Mouse (Mus musculus) forebrain, embryonic 13.5 days (tissue): ENCODE measurements around the gene Gm20481. TPM values are rescaled to one million over a fixed set of nuclear protein-coding genes. Genes with fewer than 3 reads are reported as not detected.
"Not testable (repeated sequence)": the region's sequence is repeated elsewhere in the genome, so short reads cannot be mapped to it uniquely, and the experiment has no call there.

Experiments used
- ATAC-seq: fragments of 200-750 bp; cut with Nextera tagmentation; 2 replicates; pipeline ENCODE4 v1.8.0; 2017
- H3K27ac ChIP-seq: fragments of 300-500 bp; sonication (generic); 2 replicates; pipeline ENCODE4 v1.5.1; 2015; ENCODE audit warnings: inconsistent platforms, mild to moderate bottlenecking, moderate library complexity
- H3K27me3 ChIP-seq: fragments of 300-500 bp; sonication (generic); 2 replicates; pipeline ENCODE4 v1.6.1; 2015; ENCODE audit warnings: mild to moderate bottlenecking, inconsistent platforms
- H3K36me3 ChIP-seq: fragments of 300-500 bp; sonication (generic); 2 replicates; pipeline ENCODE4 v1.6.1; 2015; ENCODE audit warnings: mild to moderate bottlenecking, inconsistent platforms; ENCODE audit not compliant: poor library complexity, severe bottlenecking
- H3K4me1 ChIP-seq: fragments of 300-500 bp; sonication (generic); 2 replicates; pipeline ENCODE4 v1.6.1; 2015; ENCODE audit warnings: inconsistent platforms
- H3K4me2 ChIP-seq: fragments of 300-500 bp; sonication (generic); 2 replicates; pipeline ENCODE4 v1.6.1; 2015; ENCODE audit warnings: inconsistent platforms, mild to moderate bottlenecking, moderate library complexity
- H3K4me3 ChIP-seq: fragments of 300-500 bp; sonication (generic); 2 replicates; pipeline ENCODE4 v1.5.1; 2015; ENCODE audit warnings: mild to moderate bottlenecking, inconsistent platforms
- H3K9ac ChIP-seq: fragments of 300-500 bp; sonication (generic); 2 replicates; pipeline ENCODE4 v1.6.1; 2015; ENCODE audit warnings: mild to moderate bottlenecking, inconsistent platforms
- H3K9me3 ChIP-seq: fragments of 300-500 bp; sonication (generic); replicated peaks from 2 replicates; pipeline ENCODE4 v1.6.1; 2016; ENCODE audit warnings: inconsistent platforms
- WGBS: fragments of 180-500 bp; shearing (Covaris S2); methylation state at CpG from one replicate; pipeline ENCODE4 v1.1.7; 2015; 5-methylcytosine and 5-hydroxymethylcytosine counted together
- polyA plus RNA-seq: library from polyadenylated mRNA; unstranded; fragments of >200 nt; fragmentation: Nextera tagmentation; extraction: Ambion mirVana; gene quantifications from 2 replicates; pipeline ENCODE4 v1.2.1, GENCODE M21; 2015

Gene Gm20481
- polyA plus RNA-seq, 1 experiment from 2014 or later: not detected

- Histone ChIP-seq H3K27ac (peak overlapping the region; percentile 98), H3K4me2 (peak overlapping the region; percentile 100), H3K36me3 (peaks cover 51% of the 10 kb centered on the region), H3K4me1 (peaks cover 56% of the 10 kb centered on the region), H3K4me3 (peak overlapping the region; percentile 94), H3K9ac (peak overlapping the region; percentile 97), H3K9me3 (no peaks in the 10 kb centered on the region), H3K27me3 (no peaks in the 10 kb centered on the region)
- ATAC-seq: no peak
- under 1% methylated on average over 35 of the region's 35 CpGs for WGBS
Measured at GRCm38 (mm10) chr17:35001452-35002152, 31.9 kb downstream of the Gm20481 start.

- H3K36me3 ChIP-seq: peaks cover 52% of the 10 kb centered on the region
- no peaks in the 10 kb centered on the region for H3K27me3 ChIP-seq
- peaks cover 49% of the 10 kb centered on the region for H3K4me1 ChIP-seq
- no peaks in the 10 kb centered on the region for H3K9me3 ChIP-seq
- ATAC-seq: no peak
- peak overlapping the region; percentile 97 for H3K9ac ChIP-seq
- H3K27ac ChIP-seq: peak overlapping the region; percentile 98
- peak overlapping the region; percentile 100 for H3K4me2 ChIP-seq
- peak overlapping the region; percentile 94 for H3K4me3 ChIP-seq
- 7% methylated on average over 12 of the region's 12 CpGs for WGBS
Measured at GRCm38 (mm10) chr17:35002153-35002865, 32.6 kb downstream of the Gm20481 start.

GRCm38 (mm10) chr17:35003022-35003838 is 33.5 kb downstream of the Gm20481 start:
- Histone ChIP-seq H3K36me3 (peaks cover 52% of the 10 kb centered on the region), H3K4me3 (peak overlapping the region; percentile 94), H3K9ac (peak overlapping the region; percentile 97), H3K4me2 (peak overlapping the region; percentile 100), H3K4me1 (peaks cover 41% of the 10 kb centered on the region), H3K9me3 (no peaks in the 10 kb centered on the region), H3K27me3 (no peaks in the 10 kb centered on the region), H3K27ac (0 out of 2 replicates have a peak overlapping the region, but pooled peaks have one; percentile 98)
- 76% methylated on average over 9 of the region's 9 CpGs for WGBS
- no peak for ATAC-seq

GRCm38 (mm10) chr17:35004075-35004717 is 34.5 kb downstream of the Gm20481 start:
- Histone ChIP-seq H3K4me3 (no peak overlapping the region), H3K9me3 (no peaks in the 10 kb centered on the region), H3K9ac (no peak overlapping the region), H3K4me1 (peaks cover 31% of the 10 kb centered on the region), H3K27me3 (no peaks in the 10 kb centered on the region), H3K4me2 (no peak overlapping the region), H3K27ac (no peak overlapping the region), H3K36me3 (peaks cover 52% of the 10 kb centered on the region)
- WGBS: 95% methylated on average over 17 of the region's 17 CpGs
- ATAC-seq: no peak

GRCm38 (mm10) chr17:35005158-35005557 is 35.4 kb downstream of the Gm20481 start:
- H3K4me3 ChIP-seq: no peak overlapping the region
- H3K27ac ChIP-seq: no peak overlapping the region
- peaks cover 22% of the 10 kb centered on the region for H3K4me1 ChIP-seq
- no peak overlapping the region for H3K4me2 ChIP-seq
- ATAC-seq: no peak
- no peaks in the 10 kb centered on the region for H3K9me3 ChIP-seq
- WGBS: 94% methylated on average over 10 of the region's 10 CpGs
- H3K36me3 ChIP-seq: peaks cover 61% of the 10 kb centered on the region
- 0 out of 2 replicates have a peak overlapping the region, but pooled peaks have one; percentile 5 for H3K9ac ChIP-seq
- H3K27me3 ChIP-seq: no peaks in the 10 kb centered on the region

GRCm38 (mm10) chr17:35005902-35006301 is 36.2 kb downstream of the Gm20481 start:
- not testable (repeated sequence) for H3K27me3 ChIP-seq, ATAC-seq, H3K27ac ChIP-seq, H3K4me3 ChIP-seq, H3K4me2 ChIP-seq, H3K9me3 ChIP-seq
- Histone ChIP-seq H3K36me3 (peaks cover 68% of the 10 kb centered on the region), H3K9ac (0 out of 2 replicates have a peak overlapping the region, but pooled peaks have one; percentile 5), H3K4me1 (peaks cover 21% of the 10 kb centered on the region)
- WGBS: 98% methylated on average over 4 of the region's 5 CpGs

GRCm38 (mm10) chr17:35007387-35007991 is 37.8 kb downstream of the Gm20481 start:
- 96% methylated on average over 7 of the region's 7 CpGs for WGBS

GRCm38 (mm10) chr17:35009586-35009985 is 39.9 kb downstream of the Gm20481 start:
- H3K36me3 ChIP-seq: peaks cover 98% of the 10 kb centered on the region
- H3K4me2 ChIP-seq: no peak overlapping the region
- ATAC-seq: no peak
- H3K4me3 ChIP-seq: no peak overlapping the region
- no peak overlapping the region for H3K9ac ChIP-seq
- H3K9me3 ChIP-seq: no peaks in the 10 kb centered on the region
- H3K27ac ChIP-seq: no peak overlapping the region
- WGBS: 82% methylated on average over 7 of the region's 7 CpGs
- H3K4me1 ChIP-seq: no peaks in the 10 kb centered on the region
- no peaks in the 10 kb centered on the region for H3K27me3 ChIP-seq

More at GRCm38 (mm10) chr17:35007387-35007991, 37.8 kb downstream of the Gm20481 start:
- Histone ChIP-seq H3K4me3 (no peak overlapping the region), H3K9ac (no peak overlapping the region), H3K4me2 (no peak overlapping the region), H3K9me3 (no peaks in the 10 kb centered on the region), H3K27ac (no peak overlapping the region), H3K27me3 (no peaks in the 10 kb centered on the region), H3K36me3 (peaks cover 84% of the 10 kb centered on the region), H3K4me1 (peaks cover 10% of the 10 kb centered on the region)
- ATAC-seq: no peak

GRCm38 (mm10) chr17:35011440-35011839 is 41.7 kb downstream of the Gm20481 start:
- Histone ChIP-seq H3K9ac (no peak overlapping the region), H3K36me3 (peaks cover 99% of the 10 kb centered on the region), H3K27ac (no peak overlapping the region), H3K4me2 (no peak overlapping the region), H3K4me3 (no peak overlapping the region), H3K9me3 (no peaks in the 10 kb centered on the region), H3K27me3 (no peaks in the 10 kb centered on the region), H3K4me1 (peaks cover 5% of the 10 kb centered on the region)
- no peak for ATAC-seq
- 93% methylated on average over 8 of the region's 8 CpGs for WGBS

GRCm38 (mm10) chr17:35012430-35012829 is 42.7 kb downstream of the Gm20481 start:
- Histone ChIP-seq H3K9ac (no peak overlapping the region), H3K36me3 (peaks cover 100% of the 10 kb centered on the region), H3K27ac (no peak overlapping the region), H3K4me3 (no peak overlapping the region), H3K9me3 (no peaks in the 10 kb centered on the region), H3K27me3 (no peaks in the 10 kb centered on the region), H3K4me2 (no peak overlapping the region), H3K4me1 (peaks cover 9% of the 10 kb centered on the region)
- WGBS: 93% methylated on average over 13 of the region's 13 CpGs
- ATAC-seq: no peak

- no peak overlapping the region for H3K27ac ChIP-seq
- H3K9ac ChIP-seq: no peak overlapping the region
- H3K27me3 ChIP-seq: no peaks in the 10 kb centered on the region
- H3K9me3 ChIP-seq: no peaks in the 10 kb centered on the region
- H3K4me2 ChIP-seq: no peak overlapping the region
- peaks cover 9% of the 10 kb centered on the region for H3K4me1 ChIP-seq
- ATAC-seq: no peak
- H3K4me3 ChIP-seq: no peak overlapping the region
- 86% methylated on average over 6 of the region's 6 CpGs for WGBS
- peaks cover 96% of the 10 kb centered on the region for H3K36me3 ChIP-seq
Measured at GRCm38 (mm10) chr17:35013221-35013620, 43.5 kb downstream of the Gm20481 start.
